Comparison of ENCODE assay signal across 9 mouse cellular contexts in genomic region chr11:49245634-49246415, GRCm38 (mm10). TPM values are rescaled to one million over a fixed set of nuclear protein-coding genes. Genes with fewer than 3 reads are reported as not detected.
DNase-seq lines count a peak whose midpoint lies in the region; ATAC-seq and TF ChIP-seq lines count a peak whose summit lies in the region.
"Had no signal": no experiment of that assay in that cellular context is flagged by ENCODE, and none has a peak within 500 bp of the region (broad histone marks: within the 10 kb centered on the region; RNA-seq: fewer than 3 reads in every experiment).

No protein-coding gene starts in this region.

- no peaks in the 10 kb centered on the region for H3K27me3 ChIP-seq in heart, embryonic 14.5 days (ENCODE audit: control insufficient read depth, insufficient read depth, low read length)
- H3K27me3 ChIP-seq in MEL (ENCODE audit: control insufficient read depth in 1 of 2, insufficient read depth in 2 of 2, low read length in 2 of 2) = no peaks in the 10 kb centered on the region
- no peaks in the 10 kb centered on the region for H3K27me3 ChIP-seq in hindbrain, postnatal 0 days (ENCODE audit: insufficient read depth, low read length)
- H3K27me3 ChIP-seq in midbrain, embryonic 15.5 days (replicated peaks) = no peaks in the 10 kb centered on the region

- DNase-seq in heart, postnatal 36 days = no peak
- DNase-seq in MEL (ENCODE audit: low read depth, low spot score) = peak; percentile 72
- DNase-seq in hindbrain, postnatal 0 days (ENCODE audit: low spot score) = no peak
- DNase-seq in left cerebral cortex, adult 11 months (ENCODE audit: low spot score) = no peak
- no peak for DNase-seq in gastrocnemius, postnatal 10 days
- no peak for DNase-seq in left cerebral cortex, adult 8-10 months (ENCODE audit: low spot score in 2 of 2)

- peak overlapping the region; percentile 6 to 56; a peak in 3 of 4 replicates for H3K4me3 ChIP-seq in heart, embryonic 14.5 days (ENCODE audit: control insufficient read depth in 1 of 2, insufficient read depth in 1 of 2, low read depth in 1 of 2, low read length in 2 of 2)
- peak overlapping the region; percentile 50 to 52 for H3K4me3 ChIP-seq in MEL (ENCODE audit: control insufficient read depth in 1 of 2, insufficient read depth in 1 of 2, low read depth in 2 of 2, low read length in 2 of 2)
- no peak overlapping the region; the same call in 1 of the 2 replicates for H3K4me3 ChIP-seq in hindbrain, postnatal 0 days (ENCODE audit: low read length)
- H3K4me3 ChIP-seq in midbrain, embryonic 15.5 days = peak overlapping the region; percentile 95; the same call in 1 of the 2 replicates

- no peak for TF ChIP-seq RAD21 in MEL (IDR thresholded peaks at IDR 0.05; ENCODE audit: low read depth, low read length)

- H3K9ac ChIP-seq in heart, embryonic 14.5 days (ENCODE audit: low read length) = peak overlapping the region; percentile 74
- peak overlapping the region; percentile 70 for H3K9ac ChIP-seq in MEL (ENCODE audit: control insufficient read depth, low read depth, low read length, poor library complexity, severe bottlenecking)
- no peak overlapping the region for H3K9ac ChIP-seq in hindbrain, postnatal 0 days (replicated peaks; ENCODE audit: low read length)
- peak overlapping the region; percentile 93; the same call in 1 of the 2 replicates for H3K9ac ChIP-seq in midbrain, embryonic 15.5 days

- peak overlapping the region; percentile 46 to 94; a peak in 3 of 4 replicates for H3K27ac ChIP-seq in heart, embryonic 14.5 days (replicated peaks in 1 of 2; ENCODE audit: control insufficient read depth in 1 of 2, insufficient read depth in 1 of 2, low read depth in 2 of 2, low read length in 2 of 2)
- H3K27ac ChIP-seq in MEL (ENCODE audit: control insufficient read depth, low read depth, low read length) = peak overlapping the region; percentile 52
- H3K27ac ChIP-seq in hindbrain, postnatal 0 days = no peak overlapping the region
- H3K27ac ChIP-seq in midbrain, embryonic 15.5 days = no peak overlapping the region

- H3K4me1 ChIP-seq in heart, embryonic 14.5 days (ENCODE audit: control insufficient read depth in 2 of 2, insufficient read depth in 2 of 2, low read length in 2 of 2) = peaks cover 15 to 36% of the 10 kb centered on the region in 2 experiments
- peaks cover 27% of the 10 kb centered on the region in 2 experiments for H3K4me1 ChIP-seq in MEL (ENCODE audit: control insufficient read depth in 1 of 2, insufficient read depth in 2 of 2, low read length in 2 of 2)
- H3K4me1 ChIP-seq in hindbrain, postnatal 0 days (ENCODE audit: insufficient read depth, low read length) = peaks cover 13% of the 10 kb centered on the region; the same call in 1 of the 2 replicates
- peaks cover 52% of the 10 kb centered on the region for H3K4me1 ChIP-seq in midbrain, embryonic 15.5 days

- ATAC-seq in heart, embryonic 14.5 days (ENCODE audit: insufficient number of reproducible peaks, insufficient read depth, low FRiP score, low read depth) = no peak
- no peak for ATAC-seq in hindbrain, postnatal 0 days
- no peak for ATAC-seq in midbrain, embryonic 15.5 days (replicated peaks)
- ATAC-seq: inflammation-experienced regulatory T-cells, adult 6 months had no signal

- WGBS in heart, embryonic 14.5 days = 22% methylated on average over 12 of the region's 12 CpGs
- 42% methylated on average over 12 of the region's 12 CpGs for WGBS in hindbrain, postnatal 0 days
- WGBS in midbrain, embryonic 15.5 days = 32% methylated on average over 12 of the region's 12 CpGs

- TF ChIP-seq CTCF in MEL (IDR thresholded peaks at IDR 0.05 in 2 of 3, conservative IDR thresholded peaks at IDR 0.05 in 1 of 3; ENCODE audit: control insufficient read depth in 1 of 3, insufficient read depth in 1 of 3, low read depth in 2 of 3, low read length in 3 of 3, poor library complexity in 1 of 3, severe bottlenecking in 1 of 3) = no peak
- no peak for TF ChIP-seq CTCF in hindbrain, postnatal 0 days (IDR thresholded peaks at IDR 0.05; ENCODE audit: low read depth)

- no peaks in the 10 kb centered on the region for H3K9me3 ChIP-seq in heart, embryonic 14.5 days (ENCODE audit: control insufficient read depth, low read length)
- no peaks in the 10 kb centered on the region for H3K9me3 ChIP-seq in MEL (replicated peaks; ENCODE audit: insufficient read depth, low read length)
- H3K9me3 ChIP-seq in hindbrain, postnatal 0 days (ENCODE audit: low read length) = no peaks in the 10 kb centered on the region
- no peaks in the 10 kb centered on the region for H3K9me3 ChIP-seq in midbrain, embryonic 15.5 days

- TF ChIP-seq EP300 in MEL (IDR thresholded peaks at IDR 0.05; ENCODE audit: low read depth in 1 of 2, low read length in 2 of 2) = peak; percentile 71 to 78

- TF ChIP-seq POLR2A in MEL (IDR thresholded peaks at IDR 0.05; ENCODE audit: control insufficient read depth in 1 of 2, insufficient read depth in 1 of 2, low read depth in 1 of 2, low read length in 2 of 2, poor library complexity in 1 of 2) = no peak

- H3K36me3 ChIP-seq in heart, embryonic 14.5 days (ENCODE audit: control insufficient read depth, insufficient read depth, low read length) = no peaks in the 10 kb centered on the region
- peaks cover 0 to 30% of the 10 kb centered on the region in 2 experiments; a peak in 2 of 4 replicates for H3K36me3 ChIP-seq in MEL (ENCODE audit: control insufficient read depth in 1 of 2, insufficient read depth in 2 of 2, low read length in 2 of 2)
- no peaks in the 10 kb centered on the region for H3K36me3 ChIP-seq in hindbrain, postnatal 0 days (ENCODE audit: insufficient read depth, low read length)
- H3K36me3 ChIP-seq in midbrain, embryonic 15.5 days (replicated peaks) = no peaks in the 10 kb centered on the region

- intact Hi-C loops in heart, postnatal 36 days (cut with DNase I) = loop anchor here (5.0 kb wide), 1 partner anchor 434 kb away; no protein-coding TSS in a partner anchor

- H3K4me2 ChIP-seq in heart, embryonic 14.5 days (ENCODE audit: low read length) = peak overlapping the region; percentile 85
- peak overlapping the region; percentile 75 for H3K4me2 ChIP-seq in hindbrain, postnatal 0 days (ENCODE audit: low read depth, low read length)
- peak overlapping the region; percentile 80 for H3K4me2 ChIP-seq in midbrain, embryonic 15.5 days

- peaks cover 5% of the 10 kb centered on the region for H3K79me2 ChIP-seq in MEL (ENCODE audit: control insufficient read depth, insufficient read depth, low read length, poor library complexity)

RNA-seq across cellular contexts. Expression of gene Mgat1, which starts 1.8 kb away (rescaled TPM):
- polyA plus RNA-seq in heart, embryonic 14.5 days (2014; fragmentation: Nextera tagmentation; extraction: Ambion mirVana) = 38.3 and 43.5 TPM in 2 replicates
- 10 to 100 TPM; 64.7 to 66.9 TPM for total RNA-seq in heart, postnatal 36 days (2021)
- 41.1 and 41.9 TPM in 2 replicates for total RNA-seq in MEL (2012; rRNA removed)
- 10 to 100 TPM in 1 of 2 experiments, not detected in 1; 44.3 TPM for polyA plus RNA-seq in MEL (2012; ENCODE audit: insufficient read depth in 1 of 2, insufficient read length in 2 of 2, low read depth in 1 of 2, low replicate concordance in 2 of 2, missing spikeins in 1 of 2)
- 87.4 and 109 TPM in 2 replicates for total RNA-seq in hindbrain, postnatal 0 days (2014; rRNA removed)
- 33.6 and 35.3 TPM in 2 replicates for polyA plus RNA-seq in hindbrain, postnatal 0 days (2015; fragmentation: Nextera tagmentation; extraction: Ambion mirVana)
- polyA plus RNA-seq in midbrain, embryonic 15.5 days (2015; fragmentation: Nextera tagmentation; extraction: Ambion mirVana) = 35.3 and 35.4 TPM in 2 replicates
- 10 to 100 TPM; 42.7 to 60.3 TPM for total RNA-seq in gastrocnemius, postnatal 10 days (2021)
- total RNA-seq in left cerebral cortex, adult 8-10 months (2022) = 10 to 100 TPM; 65.9 to 72.3 (median 69.2) TPM

RNA-seq across cellular contexts. Expression of gene Olfr1393, which starts 32.3 kb away (rescaled TPM):
- 0.18 and 0.35 TPM in 2 replicates for polyA plus RNA-seq in heart, embryonic 14.5 days (2014; fragmentation: Nextera tagmentation; extraction: Ambion mirVana)
- total RNA-seq in heart, postnatal 36 days (2021) = under 1 TPM in 1 of 2 experiments, not detected in 1; 0.19 TPM
- not detected in 2 replicates for total RNA-seq in MEL (2012; rRNA removed)
- not detected for polyA plus RNA-seq in MEL (2012; ENCODE audit: insufficient read depth in 1 of 2, insufficient read length in 2 of 2, low read depth in 1 of 2, low replicate concordance in 2 of 2, missing spikeins in 1 of 2)
- 0.86 TPM in 1 of 2 replicates, not detected in the other for total RNA-seq in hindbrain, postnatal 0 days (2014; rRNA removed)
- 0.10 and 0.13 TPM in 2 replicates for polyA plus RNA-seq in hindbrain, postnatal 0 days (2015; fragmentation: Nextera tagmentation; extraction: Ambion mirVana)
- polyA plus RNA-seq in midbrain, embryonic 15.5 days (2015; fragmentation: Nextera tagmentation; extraction: Ambion mirVana) = 0.05 TPM in 1 of 2 replicates, not detected in the other
- under 1 TPM; 0.18 to 0.33 TPM for total RNA-seq in gastrocnemius, postnatal 10 days (2021)
- total RNA-seq in left cerebral cortex, adult 8-10 months (2022) = 1 to 10 TPM in 2 of 4 experiments, under 1 TPM in 2; 0.65 to 1.1 (median 0.84) TPM
- polyA plus RNA-seq: inflammation-experienced regulatory T-cells, adult 6 months had no signal

RNA-seq across cellular contexts. Expression of gene Olfr1392, which starts 39.3 kb away (rescaled TPM):
- polyA plus RNA-seq in heart, embryonic 14.5 days (2014; fragmentation: Nextera tagmentation; extraction: Ambion mirVana) = not detected in 2 replicates
- not detected for total RNA-seq in heart, postnatal 36 days (2021)
- not detected in 2 replicates for total RNA-seq in MEL (2012; rRNA removed)
- polyA plus RNA-seq in MEL (2012; ENCODE audit: insufficient read depth in 1 of 2, insufficient read length in 2 of 2, low read depth in 1 of 2, low replicate concordance in 2 of 2, missing spikeins in 1 of 2) = not detected
- not detected in 2 replicates for total RNA-seq in hindbrain, postnatal 0 days (2014; rRNA removed)
- not detected in 2 replicates for polyA plus RNA-seq in hindbrain, postnatal 0 days (2015; fragmentation: Nextera tagmentation; extraction: Ambion mirVana)
- polyA plus RNA-seq in midbrain, embryonic 15.5 days (2015; fragmentation: Nextera tagmentation; extraction: Ambion mirVana) = 0.04 and 0.05 TPM in 2 replicates
- not detected for total RNA-seq in gastrocnemius, postnatal 10 days (2021)
- under 1 TPM in 3 of 4 experiments, not detected in 1; 0.18 to 0.28 (median 0.23) TPM for total RNA-seq in left cerebral cortex, adult 8-10 months (2022)
- polyA plus RNA-seq: inflammation-experienced regulatory T-cells, adult 6 months had no signal

RNA-seq across cellular contexts. Expression of gene Zfp62, which starts 42.7 kb away (rescaled TPM):
- polyA plus RNA-seq in heart, embryonic 14.5 days (2014; fragmentation: Nextera tagmentation; extraction: Ambion mirVana) = 30.3 and 32.2 TPM in 2 replicates
- 10 to 100 TPM; 25.8 to 26.8 TPM for total RNA-seq in heart, postnatal 36 days (2021)
- 30.8 and 31.8 TPM in 2 replicates for total RNA-seq in MEL (2012; rRNA removed)
- polyA plus RNA-seq in MEL (2012; ENCODE audit: insufficient read depth in 1 of 2, insufficient read length in 2 of 2, low read depth in 1 of 2, low replicate concordance in 2 of 2, missing spikeins in 1 of 2) = 100 to 1,000 TPM in 1 of 2 experiments, 10 to 100 TPM in 1; 16.7 to 132 TPM
- total RNA-seq in hindbrain, postnatal 0 days (2014; rRNA removed) = 20.2 and 25.0 TPM in 2 replicates
- 25.7 and 25.8 TPM in 2 replicates for polyA plus RNA-seq in hindbrain, postnatal 0 days (2015; fragmentation: Nextera tagmentation; extraction: Ambion mirVana)
- 45.1 and 46.0 TPM in 2 replicates for polyA plus RNA-seq in midbrain, embryonic 15.5 days (2015; fragmentation: Nextera tagmentation; extraction: Ambion mirVana)
- total RNA-seq in gastrocnemius, postnatal 10 days (2021) = 10 to 100 TPM; 20.8 to 27.5 TPM
- 10 to 100 TPM; 64.1 to 83.4 (median 73.4) TPM for total RNA-seq in left cerebral cortex, adult 8-10 months (2022)

RNA-seq across cellular contexts. Expression of gene Olfr10, which starts 58.7 kb away (rescaled TPM):
- polyA plus RNA-seq in heart, embryonic 14.5 days (2014; fragmentation: Nextera tagmentation; extraction: Ambion mirVana) = not detected in 2 replicates
- not detected for total RNA-seq in heart, postnatal 36 days (2021)
- not detected in 2 replicates for total RNA-seq in MEL (2012; rRNA removed)
- polyA plus RNA-seq in MEL (2012; ENCODE audit: insufficient read depth in 1 of 2, insufficient read length in 2 of 2, low read depth in 1 of 2, low replicate concordance in 2 of 2, missing spikeins in 1 of 2) = not detected
- not detected in 2 replicates for total RNA-seq in hindbrain, postnatal 0 days (2014; rRNA removed)
- not detected in 2 replicates for polyA plus RNA-seq in hindbrain, postnatal 0 days (2015; fragmentation: Nextera tagmentation; extraction: Ambion mirVana)
- polyA plus RNA-seq in midbrain, embryonic 15.5 days (2015; fragmentation: Nextera tagmentation; extraction: Ambion mirVana) = not detected in 2 replicates
- total RNA-seq in gastrocnemius, postnatal 10 days (2021) = not detected
- not detected for total RNA-seq in left cerebral cortex, adult 8-10 months (2022)
- polyA plus RNA-seq: inflammation-experienced regulatory T-cells, adult 6 months had no signal

Comparison
In these comparisons a context has a peak if more than half of its experiments do, and no peak if none do; other contexts are left out.
1. H3K27ac ChIP-seq: peak in heart, embryonic 14.5 days (2 of 2) and MEL (single experiment); none in hindbrain, postnatal 0 days (single experiment) and midbrain, embryonic 15.5 days (single experiment).
2. Peak in every context shown above with its lines, with median percentiles within 50 percentile points of each other: H3K4me2 ChIP-seq.